Mouse (Mus musculus) erythroblast, embryonic 14.5 days (primary cell): ENCODE data around the gene Plekha1.

Experiments
- GATA1 ChIP-seq: IDR thresholded peaks from 2 replicates; pipeline ENCODE4 v1.6.1; 2012; ENCODE audit warnings: low read length, inconsistent platforms, mixed read lengths
- TAL1 ChIP-seq: IDR thresholded peaks from 3 replicates; pipeline ENCODE4 v1.6.1; 2012; ENCODE audit warnings: low read length, inconsistent platforms, mixed read lengths

DNA sequence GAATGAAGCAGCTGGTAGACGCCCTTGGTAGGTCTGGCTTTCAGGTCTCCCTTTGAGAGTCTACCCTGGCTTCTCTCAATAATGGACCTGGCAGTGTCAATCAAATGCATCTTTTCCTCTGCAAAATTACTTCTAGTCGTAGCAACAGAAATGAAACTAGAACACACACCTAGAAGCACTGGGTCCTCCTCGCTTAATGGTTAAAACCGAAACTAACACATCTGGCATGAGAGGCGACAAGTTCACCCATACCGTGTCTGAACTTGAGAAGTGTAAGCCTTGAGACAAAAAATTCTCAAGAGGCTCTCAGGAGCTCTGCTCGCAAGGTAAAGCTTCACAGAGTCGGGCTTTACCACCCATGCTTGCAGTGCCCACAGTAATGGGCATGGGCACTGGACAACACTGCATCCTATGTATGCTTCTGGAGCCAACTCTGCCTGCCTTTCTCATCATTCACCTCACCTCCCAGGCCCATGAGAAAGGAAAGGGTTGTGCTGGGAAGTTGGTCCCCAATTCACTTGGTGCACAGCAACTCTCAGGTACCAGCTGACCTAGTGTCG is 37.6 kb upstream of the Plekha1 start:
- no peak for TF ChIP-seq GATA1
- no peak for TF ChIP-seq TAL1
